18 mouse cellular contexts compared by ENCODE assay signal in the genomic region with DNA sequence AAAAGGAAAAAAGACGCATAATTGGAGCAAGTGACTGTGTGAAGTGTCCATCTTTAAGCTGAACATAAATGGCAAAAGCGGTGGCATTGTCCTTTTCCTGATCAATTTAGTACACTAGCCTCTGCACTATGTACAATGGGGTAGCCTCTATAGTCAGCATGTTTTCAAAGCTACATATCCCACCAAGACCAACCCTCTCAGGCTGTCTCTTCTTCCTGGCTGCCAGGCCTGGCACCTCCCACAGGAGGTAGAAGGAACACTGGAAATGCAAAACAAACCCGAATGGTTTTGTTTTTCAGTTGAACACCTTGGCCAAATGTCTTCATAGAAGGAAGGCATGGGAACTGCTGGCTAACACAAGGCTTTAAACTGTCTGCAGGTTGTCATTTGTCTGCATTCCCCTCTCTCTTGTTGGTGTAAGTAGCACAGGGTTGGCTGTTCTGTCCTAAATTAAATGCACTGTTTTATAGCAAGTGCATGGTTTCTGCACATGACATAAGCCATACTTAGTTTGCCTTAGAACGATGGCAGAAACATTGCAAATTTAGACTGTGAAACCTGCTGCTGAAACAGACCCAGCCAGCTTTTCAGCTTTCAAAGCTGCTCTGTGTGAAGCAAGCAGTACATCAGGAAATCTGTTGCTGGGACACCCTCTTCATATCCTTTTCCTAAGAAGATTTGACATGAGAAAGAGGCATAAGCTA. TPM values are rescaled to one million over a fixed set of nuclear protein-coding genes. Genes with fewer than 3 reads are reported as not detected.
DNase-seq lines count a peak whose midpoint lies in the region; ATAC-seq lines count a peak whose summit lies in the region.
"Had no signal": no experiment of that assay in that cellular context is flagged by ENCODE, and none has a peak within 500 bp of the region (broad histone marks: within the 10 kb centered on the region; RNA-seq: fewer than 3 reads in every experiment).

No protein-coding gene starts in this region.

- no peaks in the 10 kb centered on the region for H3K9me3 ChIP-seq in forebrain, embryonic 16.5 days (ENCODE audit: control insufficient read depth, low read length)
- H3K9me3 ChIP-seq in midbrain, embryonic 15.5 days, result no peaks in the 10 kb centered on the region
- H3K9me3 ChIP-seq: heart, embryonic 12.5 days had no signal

- H3K36me3 ChIP-seq in forebrain, embryonic 16.5 days (ENCODE audit: control insufficient read depth, insufficient read depth), result no peaks in the 10 kb centered on the region
- no peaks in the 10 kb centered on the region for H3K36me3 ChIP-seq in midbrain, embryonic 15.5 days (replicated peaks)
- H3K36me3 ChIP-seq: heart, embryonic 12.5 days had no signal

- peak; percentile 63 for DNase-seq in layer of hippocampus, adult 11-12 months (ENCODE audit: low spot score)
- no peak for DNase-seq in layer of hippocampus, postnatal 25 days (ENCODE audit: extremely low spot score in 1 of 2, low spot score in 1 of 2)
- peak; percentile 23 to 39 for DNase-seq in layer of hippocampus, postnatal 10 days (ENCODE audit: low spot score in 2 of 2)
- peak; percentile 28 for DNase-seq in right cerebral cortex, postnatal 14 days
- DNase-seq in gastrocnemius, postnatal 25 days, result no peak
- DNase-seq in heart, postnatal 14 days, result no peak
- DNase-seq: adrenal gland, postnatal 36 days; cerebellum, postnatal 10 days; heart, postnatal 36 days; liver; liver, postnatal 0 days; thymus, adult 18-20 months had no signal

- WGBS in forebrain, embryonic 16.5 days, result 77% methylated on average over 4 of the region's 4 CpGs
- WGBS in midbrain, embryonic 15.5 days, result 80% methylated on average over 4 of the region's 4 CpGs

- H3K4me3 ChIP-seq in forebrain, embryonic 16.5 days (replicated peaks; ENCODE audit: low read length), result no peak overlapping the region
- no peak overlapping the region for H3K4me3 ChIP-seq in midbrain, embryonic 15.5 days
- H3K4me3 ChIP-seq: heart, embryonic 12.5 days had no signal

- H3K27me3 ChIP-seq in forebrain, embryonic 16.5 days (replicated peaks; ENCODE audit: control insufficient read depth, insufficient read depth, low read length), result no peaks in the 10 kb centered on the region
- no peaks in the 10 kb centered on the region for H3K27me3 ChIP-seq in midbrain, embryonic 15.5 days (replicated peaks)
- H3K27me3 ChIP-seq: heart, embryonic 12.5 days had no signal

- H3K4me2 ChIP-seq in forebrain, embryonic 16.5 days (ENCODE audit: low read length), result no peak overlapping the region
- H3K4me2 ChIP-seq in midbrain, embryonic 15.5 days, result no peak overlapping the region
- H3K4me2 ChIP-seq: heart, embryonic 12.5 days had no signal

- ATAC-seq in forebrain, embryonic 16.5 days, result peak; percentile 75
- no peak for ATAC-seq in midbrain, embryonic 15.5 days (replicated peaks)
- ATAC-seq: hindbrain, embryonic 16.5 days; intestine, postnatal 0 days; liver, postnatal 0 days had no signal

- peaks cover 5% of the 10 kb centered on the region for H3K4me1 ChIP-seq in forebrain, embryonic 16.5 days (replicated peaks; ENCODE audit: control insufficient read depth, insufficient read depth, low read length)
- no peaks in the 10 kb centered on the region for H3K4me1 ChIP-seq in midbrain, embryonic 15.5 days
- H3K4me1 ChIP-seq: heart, embryonic 12.5 days had no signal

- peak overlapping the region; percentile 13; the same call in 1 of the 2 replicates for H3K27ac ChIP-seq in forebrain, embryonic 16.5 days (ENCODE audit: low read length)
- H3K27ac ChIP-seq in midbrain, embryonic 15.5 days, result no peak overlapping the region
- H3K27ac ChIP-seq: kidney, postnatal 0 days had no signal

- no peak overlapping the region for H3K9ac ChIP-seq in forebrain, embryonic 16.5 days (replicated peaks; ENCODE audit: low read depth, low read length)
- H3K9ac ChIP-seq in midbrain, embryonic 15.5 days, result no peak overlapping the region
- H3K9ac ChIP-seq: heart, embryonic 12.5 days; liver, postnatal 0 days had no signal

- intact Hi-C loops in heart, postnatal 14 days (cut with DNase I), result no loop called here

RNA-seq across cellular contexts. Expression of gene Nckap1, which starts 13.2 kb away (rescaled TPM):
- total RNA-seq in layer of hippocampus, postnatal 25 days (2021), result 100 to 1,000 TPM; 553 to 555 TPM
- 103 and 108 TPM in 2 replicates for polyA plus RNA-seq in forebrain, embryonic 16.5 days (2015; fragmentation: Nextera tagmentation; extraction: Ambion mirVana)
- total RNA-seq in layer of hippocampus, postnatal 10 days (2021), result 100 to 1,000 TPM; 396 to 411 TPM
- total RNA-seq in gastrocnemius, postnatal 25 days (2021), result 10 to 100 TPM; 42.1 to 49.0 TPM
- 97.0 and 97.2 TPM in 2 replicates for polyA plus RNA-seq in midbrain, embryonic 15.5 days (2015; fragmentation: Nextera tagmentation; extraction: Ambion mirVana)
- 10 to 100 TPM; 69.9 to 72.2 TPM for total RNA-seq in heart, postnatal 14 days (2021)

RNA-seq across cellular contexts. Expression of gene Dusp19, which starts 22.5 kb away (rescaled TPM):
- 10 to 100 TPM; 27.2 to 28.1 TPM for total RNA-seq in layer of hippocampus, postnatal 25 days (2021)
- polyA plus RNA-seq in forebrain, embryonic 16.5 days (2015; fragmentation: Nextera tagmentation; extraction: Ambion mirVana), result 16.3 and 16.5 TPM in 2 replicates
- 10 to 100 TPM; 18.4 to 21.1 TPM for total RNA-seq in layer of hippocampus, postnatal 10 days (2021)
- 1 to 10 TPM; 8.5 TPM for total RNA-seq in gastrocnemius, postnatal 25 days (2021)
- polyA plus RNA-seq in midbrain, embryonic 15.5 days (2015; fragmentation: Nextera tagmentation; extraction: Ambion mirVana), result 15.4 and 18.0 TPM in 2 replicates
- 1 to 10 TPM; 7.5 to 9.5 TPM for total RNA-seq in heart, postnatal 14 days (2021)

RNA-seq across cellular contexts. Expression of gene Nup35, which starts 22.7 kb away (rescaled TPM):
- 10 to 100 TPM; 18.2 to 19.9 TPM for total RNA-seq in layer of hippocampus, postnatal 25 days (2021)
- polyA plus RNA-seq in forebrain, embryonic 16.5 days (2015; fragmentation: Nextera tagmentation; extraction: Ambion mirVana), result 55.3 and 58.7 TPM in 2 replicates
- 10 to 100 TPM; 23.3 to 24.6 TPM for total RNA-seq in layer of hippocampus, postnatal 10 days (2021)
- total RNA-seq in gastrocnemius, postnatal 25 days (2021), result 1 to 10 TPM; 7.9 to 9.5 TPM
- 57.4 and 58.4 TPM in 2 replicates for polyA plus RNA-seq in midbrain, embryonic 15.5 days (2015; fragmentation: Nextera tagmentation; extraction: Ambion mirVana)
- total RNA-seq in heart, postnatal 14 days (2021), result 1 to 10 TPM; 6.6 to 7.6 TPM

Comparison
In these comparisons a context has a peak if more than half of its experiments do, and no peak if none do; other contexts are left out.
1. DNase-seq: peak in layer of hippocampus, adult 11-12 months (single experiment), layer of hippocampus, postnatal 10 days (2 of 2) and right cerebral cortex, postnatal 14 days (single experiment); none in layer of hippocampus, postnatal 25 days (0 of 2), gastrocnemius, postnatal 25 days (single experiment) and heart, postnatal 14 days (0 of 2).
2. RNA of gene Nckap1, which starts 13.2 kb away (total RNA-seq): 553 to 555 TPM in layer of hippocampus, postnatal 25 days and 396 to 411 TPM in layer of hippocampus, postnatal 10 days; 69.9 to 72.2 TPM in heart, postnatal 14 days and 42.1 to 49.0 TPM in gastrocnemius, postnatal 25 days; every median in the first group is over 4 times any median in the second.